Mouse (Mus musculus) CD4-positive, CD25-positive, alpha-beta regulatory T cell, adult 4 months (primary cell): Measurements from ENCODE around the gene Slc29a3. TPM values are rescaled to one million over a fixed set of nuclear protein-coding genes. Genes with fewer than 3 reads are reported as not detected.

Source experiments
- polyA plus RNA-seq, 2 experiments: library from polyadenylated mRNA; unstranded; fragments of 100-300 nt; shearing (Covaris generic); gene quantifications; one replicate each; pipeline ENCODE4 v1.2.1; 2017

The Slc29a3 gene
- polyA plus RNA-seq, 2 experiments from 2014 or later = 16.5 to 37.5 TPM

Other genes with a start within 250 kb of the Slc29a3 start
- 1 to 10 TPM; 6.7 to 8.1 TPM for gene Cdh23, start 56.3 kb downstream of the Slc29a3 start, polyA plus RNA-seq
- gene Unc5b, start 78.8 kb upstream of the Slc29a3 start, polyA plus RNA-seq = not detected